Mouse (Mus musculus) neural tube, embryonic 14.5 days (tissue): Measurements from ENCODE around the gene Cacfd1. TPM values are rescaled to one million over a fixed set of nuclear protein-coding genes. Genes with fewer than 3 reads are reported as not detected.

Experiments used
- ATAC-seq: fragments of 200-750 bp; cut with Nextera tagmentation; 2 replicates; pipeline ENCODE4 v1.8.0; 2017; ENCODE audit warnings: low read depth, mild to moderate bottlenecking, moderate TSS enrichment, moderate library complexity
- H3K27ac ChIP-seq: fragments of 300-500 bp; sonication (generic); 2 replicates; pipeline ENCODE4 v1.5.1; 2014; ENCODE audit warnings: low read depth, mild to moderate bottlenecking, control low read depth, low read length, moderate library complexity, mixed read lengths
- H3K27me3 ChIP-seq: fragments of 300-500 bp; sonication (generic); 2 replicates; pipeline ENCODE4 v1.6.1; 2014; ENCODE audit warnings: low read length; ENCODE audit not compliant: control insufficient read depth, insufficient read depth
- H3K36me3 ChIP-seq: fragments of 300-500 bp; sonication (generic); 2 replicates; pipeline ENCODE4 v1.6.1; 2014; ENCODE audit warnings: low read length, mixed read lengths; ENCODE audit not compliant: control insufficient read depth, insufficient read depth
- H3K4me1 ChIP-seq: fragments of 300-500 bp; sonication (generic); 2 replicates; pipeline ENCODE4 v1.6.1; 2014; ENCODE audit warnings: low read length; ENCODE audit not compliant: control insufficient read depth, insufficient read depth
- H3K4me2 ChIP-seq: fragments of 300-500 bp; sonication (generic); 2 replicates; pipeline ENCODE4 v1.6.1; 2014; ENCODE audit warnings: mild to moderate bottlenecking, low read depth, low read length, control low read depth
- H3K4me3 ChIP-seq: fragments of 300-500 bp; sonication (generic); 2 replicates; pipeline ENCODE4 v1.5.1; 2014; ENCODE audit warnings: low read depth, low read length, control low read depth, mixed read lengths
- H3K9ac ChIP-seq: fragments of 300-500 bp; sonication (generic); replicated peaks from 2 replicates; pipeline ENCODE4 v1.6.1; 2014; ENCODE audit warnings: low read depth, mild to moderate bottlenecking, control low read depth, low read length, mixed read lengths
- H3K9me3 ChIP-seq: fragments of 300-500 bp; sonication (generic); 2 replicates; pipeline ENCODE4 v1.6.1; 2016; ENCODE audit warnings: low read length; ENCODE audit not compliant: control insufficient read depth
- WGBS: fragments of 180-500 bp; shearing (Covaris S2); extraction: QIAGEN DNeasy Blood & Tissue Kit; methylation state at CpG from one replicate; pipeline ENCODE4 v1.1.7; 2014; 5-methylcytosine and 5-hydroxymethylcytosine counted together
- polyA plus RNA-seq: library from polyadenylated mRNA; unstranded; fragments of >200 nt; fragmentation: Nextera tagmentation; extraction: Ambion mirVana; gene quantifications from 2 replicates; pipeline ENCODE4 v1.2.1, GENCODE M21; 2014

Gene Cacfd1
- polyA plus RNA-seq, 1 experiment from 2014 or later: 86.5 TPM

- Histone ChIP-seq H3K9me3 (no peaks in the 10 kb centered on the region), H3K27ac (no peak overlapping the region), H3K4me3 (no peak overlapping the region), H3K4me2 (no peak overlapping the region), H3K27me3 (no peaks in the 10 kb centered on the region), H3K9ac (no peak overlapping the region), H3K4me1 (no peaks in the 10 kb centered on the region), H3K36me3 (no peaks in the 10 kb centered on the region)
- no peak for ATAC-seq
- WGBS: 55% methylated on average over 6 of the region's 6 CpGs
Measured at GRCm38 (mm10) chr2:27049408-27049807, 39.7 kb downstream of the Cacfd1 start.

- ATAC-seq: no peak
- WGBS: 19% methylated on average over 4 of the region's 4 CpGs
Measured at GRCm38 (mm10) chr2:27058251-27058650, 48.5 kb downstream of the Cacfd1 start.

GRCm38 (mm10) chr2:27058751-27059150 lies 49.0 kb downstream of the Cacfd1 start:
- no peak for ATAC-seq
- no peaks in the 10 kb centered on the region for H3K27me3 ChIP-seq
- H3K4me1 ChIP-seq: peaks cover 5% of the 10 kb centered on the region; the same call in 1 of the 2 replicates
- H3K27ac ChIP-seq: no peak overlapping the region
- WGBS: 12% methylated on average over 12 of the region's 12 CpGs
- no peak overlapping the region for H3K4me3 ChIP-seq
- no peak overlapping the region for H3K4me2 ChIP-seq
- H3K9ac ChIP-seq: no peak overlapping the region
- H3K9me3 ChIP-seq: no peaks in the 10 kb centered on the region
- no peaks in the 10 kb centered on the region for H3K36me3 ChIP-seq

More at GRCm38 (mm10) chr2:27058251-27058650, 48.5 kb downstream of the Cacfd1 start:
- Histone ChIP-seq H3K4me3 (no peak overlapping the region), H3K4me2 (no peak overlapping the region), H3K9ac (no peak overlapping the region), H3K27ac (no peak overlapping the region), H3K36me3 (no peaks in the 10 kb centered on the region), H3K9me3 (no peaks in the 10 kb centered on the region), H3K4me1 (peaks cover 5% of the 10 kb centered on the region; the same call in 1 of the 2 replicates), H3K27me3 (no peaks in the 10 kb centered on the region)

- Histone ChIP-seq H3K36me3 (no peaks in the 10 kb centered on the region), H3K9me3 (no peaks in the 10 kb centered on the region), H3K27ac (no peak overlapping the region), H3K27me3 (no peaks in the 10 kb centered on the region), H3K4me3 (no peak overlapping the region), H3K4me1 (peaks cover 5% of the 10 kb centered on the region; the same call in 1 of the 2 replicates), H3K4me2 (no peak overlapping the region), H3K9ac (no peak overlapping the region)
- 75% methylated on average over 9 of the region's 9 CpGs for WGBS
- ATAC-seq: no peak
Measured at GRCm38 (mm10) chr2:27059187-27059586, 49.5 kb downstream of the Cacfd1 start.

GRCm38 (mm10) chr2:27067124-27067523 lies 57.4 kb downstream of the Cacfd1 start:
- 87% methylated on average over 2 of the region's 2 CpGs for WGBS
- no peak for ATAC-seq
- Histone ChIP-seq H3K4me2 (no peak overlapping the region), H3K27me3 (no peaks in the 10 kb centered on the region), H3K36me3 (no peaks in the 10 kb centered on the region), H3K4me1 (no peaks in the 10 kb centered on the region), H3K9ac (no peak overlapping the region), H3K27ac (no peak overlapping the region), H3K9me3 (no peaks in the 10 kb centered on the region), H3K4me3 (no peak overlapping the region)

GRCm38 (mm10) chr2:27067996-27068395 lies 58.3 kb downstream of the Cacfd1 start:
- Histone ChIP-seq H3K27ac (no peak overlapping the region), H3K9me3 (no peaks in the 10 kb centered on the region), H3K27me3 (no peaks in the 10 kb centered on the region), H3K4me2 (no peak overlapping the region), H3K36me3 (no peaks in the 10 kb centered on the region), H3K9ac (no peak overlapping the region), H3K4me1 (no peaks in the 10 kb centered on the region), H3K4me3 (no peak overlapping the region)
- 36% methylated on average over 2 of the region's 2 CpGs for WGBS
- ATAC-seq: no peak

- 38% methylated on average over 3 of the region's 3 CpGs for WGBS
- H3K27ac ChIP-seq: no peak overlapping the region
- no peak overlapping the region for H3K4me3 ChIP-seq
- H3K27me3 ChIP-seq: no peaks in the 10 kb centered on the region
- H3K4me1 ChIP-seq: no peaks in the 10 kb centered on the region
- H3K9me3 ChIP-seq: no peaks in the 10 kb centered on the region
- 0 out of 2 replicates have a peak, but pooled peaks have one; percentile 21 for ATAC-seq
- no peak overlapping the region for H3K9ac ChIP-seq
- H3K4me2 ChIP-seq: no peak overlapping the region
- H3K36me3 ChIP-seq: no peaks in the 10 kb centered on the region
Measured at GRCm38 (mm10) chr2:27069646-27070045, 59.9 kb downstream of the Cacfd1 start.

GRCm38 (mm10) chr2:27070247-27070813 lies 60.6 kb downstream of the Cacfd1 start:
- Histone ChIP-seq H3K4me1 (no peaks in the 10 kb centered on the region), H3K9me3 (no peaks in the 10 kb centered on the region), H3K27ac (no peak overlapping the region), H3K9ac (no peak overlapping the region), H3K4me2 (no peak overlapping the region), H3K36me3 (no peaks in the 10 kb centered on the region), H3K27me3 (no peaks in the 10 kb centered on the region), H3K4me3 (no peak overlapping the region)
- 79% methylated on average over 2 of the region's 2 CpGs for WGBS
- no peak for ATAC-seq
